Mouse (Mus musculus): ENCODE measurements around the gene Gas2l3. TPM values are rescaled to one million over a fixed set of nuclear protein-coding genes. Genes with fewer than 3 reads are reported as not detected.

Gas2l3 gene
- polyA plus RNA-seq, 1 experiment from 2014 or later = 8.9 TPM

GRCm38 (mm10) chr10:89482142-89482681 lies 38.4 kb upstream of the Gas2l3 start:
- Histone ChIP-seq H3K9me3 (ENCODE audit: control insufficient read depth, low read length) (no peaks in the 10 kb centered on the region), H3K27ac (ENCODE audit: low read depth, low read length) (peak overlapping the region; percentile 8; the same call in 1 of the 2 replicates), H3K36me3 (ENCODE audit: control insufficient read depth, insufficient read depth, low read length) (no peaks in the 10 kb centered on the region), H3K4me3 (ENCODE audit: low read depth, low read length) (no peak overlapping the region), H3K4me2 (peak overlapping the region; percentile 19; the same call in 1 of the 2 replicates), H3K4me1 (ENCODE audit: control insufficient read depth, insufficient read depth, low read length) (peaks cover 15% of the 10 kb centered on the region), H3K27me3 (ENCODE audit: control insufficient read depth, insufficient read depth, low read length) (no peaks in the 10 kb centered on the region), H3K9ac (ENCODE audit: low read length) (no peak overlapping the region)
- ATAC-seq (ENCODE audit: low FRiP score) (peak; percentile 55), DNase-seq (ENCODE audit: low spot score, missing footprints) (peak; percentile 88)
- 33% methylated on average over 10 of the region's 10 CpGs for WGBS

GRCm38 (mm10) chr10:89481638-89482037 lies 37.9 kb upstream of the Gas2l3 start:
- peaks cover 13% of the 10 kb centered on the region for H3K4me1 ChIP-seq (ENCODE audit: control insufficient read depth, insufficient read depth, low read length)
- H3K4me3 ChIP-seq (ENCODE audit: low read depth, low read length) = no peak overlapping the region
- DNase-seq (ENCODE audit: low spot score, missing footprints) = peak; percentile 92
- H3K36me3 ChIP-seq (ENCODE audit: control insufficient read depth, insufficient read depth, low read length) = no peaks in the 10 kb centered on the region
- 22% methylated on average over 7 of the region's 7 CpGs for WGBS
- no peaks in the 10 kb centered on the region for H3K27me3 ChIP-seq (ENCODE audit: control insufficient read depth, insufficient read depth, low read length)
- H3K27ac ChIP-seq (ENCODE audit: low read depth, low read length) = peak overlapping the region; percentile 8; the same call in 1 of the 2 replicates
- peak overlapping the region; percentile 12; the same call in 1 of the 2 replicates for H3K4me2 ChIP-seq
- no peaks in the 10 kb centered on the region for H3K9me3 ChIP-seq (ENCODE audit: control insufficient read depth, low read length)
- ATAC-seq (ENCODE audit: low FRiP score) = peak; percentile 71
- H3K9ac ChIP-seq (ENCODE audit: low read length) = no peak overlapping the region

DNA sequence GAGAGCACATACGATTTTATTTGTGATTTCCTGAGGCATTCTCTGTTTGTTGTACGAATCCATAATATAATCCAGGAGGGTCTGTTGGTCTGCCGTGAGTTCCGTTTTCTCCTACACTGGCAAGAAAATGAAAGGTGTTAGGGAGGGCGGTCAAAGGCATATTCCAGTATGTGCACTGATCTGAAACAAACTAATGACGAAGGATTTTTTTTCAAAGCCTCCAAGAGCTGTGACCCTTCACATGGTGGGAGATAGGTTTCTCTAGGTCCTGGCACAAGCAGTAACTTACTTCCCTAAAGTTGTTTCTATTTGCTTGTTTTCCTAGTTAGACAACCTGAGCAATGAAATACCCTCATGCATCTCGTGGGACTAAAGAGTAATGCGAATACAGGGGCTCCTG lies 35.0 kb upstream of the Gas2l3 start:
- Histone ChIP-seq H3K4me1 (ENCODE audit: control insufficient read depth, insufficient read depth, low read length) (peaks cover 13% of the 10 kb centered on the region), H3K27me3 (ENCODE audit: control insufficient read depth, insufficient read depth, low read length) (no peaks in the 10 kb centered on the region), H3K36me3 (ENCODE audit: control insufficient read depth, insufficient read depth, low read length) (no peaks in the 10 kb centered on the region), H3K9ac (ENCODE audit: low read length) (no peak overlapping the region), H3K27ac (ENCODE audit: low read depth, low read length) (no peak overlapping the region), H3K4me2 (no peak overlapping the region), H3K4me3 (ENCODE audit: low read depth, low read length) (no peak overlapping the region), H3K9me3 (ENCODE audit: control insufficient read depth, low read length) (no peaks in the 10 kb centered on the region)
- DNase-seq (ENCODE audit: low spot score, missing footprints) (no peak), ATAC-seq (ENCODE audit: low FRiP score) (no peak)
- 87% methylated on average over 8 of the region's 8 CpGs for WGBS

GRCm38 (mm10) chr10:89470596-89471353 lies 27.0 kb upstream of the Gas2l3 start:
- 42% methylated on average over 7 of the region's 7 CpGs for WGBS
- Histone ChIP-seq H3K36me3 (ENCODE audit: control insufficient read depth, insufficient read depth, low read length) (no peaks in the 10 kb centered on the region), H3K4me1 (ENCODE audit: control insufficient read depth, insufficient read depth, low read length) (no peaks in the 10 kb centered on the region), H3K4me3 (ENCODE audit: low read depth, low read length) (no peak overlapping the region), H3K9me3 (ENCODE audit: control insufficient read depth, low read length) (peaks cover 4% of the 10 kb centered on the region; the same call in 1 of the 2 replicates), H3K27me3 (ENCODE audit: control insufficient read depth, insufficient read depth, low read length) (no peaks in the 10 kb centered on the region), H3K4me2 (no peak overlapping the region), H3K9ac (ENCODE audit: low read length) (no peak overlapping the region), H3K27ac (ENCODE audit: low read depth, low read length) (no peak overlapping the region)
- ATAC-seq (ENCODE audit: low FRiP score) (0 out of 2 replicates have a peak, but pooled peaks have one; percentile 24), DNase-seq (ENCODE audit: low spot score, missing footprints) (no peak)

DNA sequence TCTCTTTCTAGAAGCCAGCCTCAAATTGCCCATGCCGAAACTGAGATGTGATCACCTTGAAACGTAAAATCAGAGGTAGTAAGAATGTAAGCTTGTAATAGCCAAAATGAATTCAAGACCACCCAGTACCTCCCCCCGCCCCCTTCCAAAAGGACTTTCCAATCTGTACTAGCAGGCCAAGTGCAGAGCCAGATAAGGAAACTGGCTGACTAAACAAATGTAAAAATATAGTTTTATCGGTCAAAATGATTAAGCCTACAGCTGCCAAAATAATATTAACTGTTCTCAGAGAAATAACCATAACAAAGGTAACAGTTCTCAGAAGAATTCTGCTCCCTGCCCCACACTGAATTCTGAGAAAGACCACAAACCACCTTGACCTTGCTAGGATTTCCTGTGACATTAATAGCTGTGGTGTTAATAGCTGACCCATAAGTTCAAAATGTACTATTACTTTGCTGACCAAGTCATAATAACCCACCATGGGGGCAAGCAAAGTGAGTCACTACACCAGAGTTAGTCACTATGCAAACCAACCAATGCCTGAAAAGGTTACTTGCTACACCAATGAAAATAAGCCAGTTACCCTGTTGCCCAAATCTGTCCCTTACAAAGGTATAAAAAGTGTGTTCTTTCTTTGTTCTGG lies 21.1 kb upstream of the Gas2l3 start:
- Histone ChIP-seq H3K4me1 (ENCODE audit: control insufficient read depth, insufficient read depth, low read length) (no peaks in the 10 kb centered on the region), H3K9ac (ENCODE audit: low read length) (no peak overlapping the region), H3K36me3 (ENCODE audit: control insufficient read depth, insufficient read depth, low read length) (no peaks in the 10 kb centered on the region), H3K9me3 (ENCODE audit: control insufficient read depth, low read length) (peaks cover under 1% of the 10 kb centered on the region; the same call in 1 of the 2 replicates), H3K27ac (ENCODE audit: low read depth, low read length) (no peak overlapping the region), H3K4me3 (ENCODE audit: low read depth, low read length) (no peak overlapping the region), H3K4me2 (no peak overlapping the region), H3K27me3 (ENCODE audit: control insufficient read depth, insufficient read depth, low read length) (no peaks in the 10 kb centered on the region)
- 88% methylated on average over 4 of the region's 4 CpGs for WGBS
- DNase-seq (ENCODE audit: low spot score, missing footprints) (no peak), ATAC-seq (ENCODE audit: low FRiP score) (no peak)

GRCm38 (mm10) chr10:89462890-89463289 lies 19.1 kb upstream of the Gas2l3 start:
- no peaks in the 10 kb centered on the region for H3K4me1 ChIP-seq (ENCODE audit: control insufficient read depth, insufficient read depth, low read length)
- DNase-seq (ENCODE audit: low spot score, missing footprints) (no peak), ATAC-seq (ENCODE audit: low FRiP score) (no peak)
- H3K9me3 ChIP-seq (ENCODE audit: control insufficient read depth, low read length) = no peaks in the 10 kb centered on the region
- H3K27ac ChIP-seq (ENCODE audit: low read depth, low read length) = no peak overlapping the region
- no peaks in the 10 kb centered on the region for H3K27me3 ChIP-seq (ENCODE audit: control insufficient read depth, insufficient read depth, low read length)
- no peak overlapping the region for H3K4me3 ChIP-seq (ENCODE audit: low read depth, low read length)
- no peaks in the 10 kb centered on the region for H3K36me3 ChIP-seq (ENCODE audit: control insufficient read depth, insufficient read depth, low read length)
- no peak overlapping the region for H3K9ac ChIP-seq (ENCODE audit: low read length)
- 85% methylated on average over 11 of the region's 11 CpGs for WGBS
- no peak overlapping the region for H3K4me2 ChIP-seq

DNA sequence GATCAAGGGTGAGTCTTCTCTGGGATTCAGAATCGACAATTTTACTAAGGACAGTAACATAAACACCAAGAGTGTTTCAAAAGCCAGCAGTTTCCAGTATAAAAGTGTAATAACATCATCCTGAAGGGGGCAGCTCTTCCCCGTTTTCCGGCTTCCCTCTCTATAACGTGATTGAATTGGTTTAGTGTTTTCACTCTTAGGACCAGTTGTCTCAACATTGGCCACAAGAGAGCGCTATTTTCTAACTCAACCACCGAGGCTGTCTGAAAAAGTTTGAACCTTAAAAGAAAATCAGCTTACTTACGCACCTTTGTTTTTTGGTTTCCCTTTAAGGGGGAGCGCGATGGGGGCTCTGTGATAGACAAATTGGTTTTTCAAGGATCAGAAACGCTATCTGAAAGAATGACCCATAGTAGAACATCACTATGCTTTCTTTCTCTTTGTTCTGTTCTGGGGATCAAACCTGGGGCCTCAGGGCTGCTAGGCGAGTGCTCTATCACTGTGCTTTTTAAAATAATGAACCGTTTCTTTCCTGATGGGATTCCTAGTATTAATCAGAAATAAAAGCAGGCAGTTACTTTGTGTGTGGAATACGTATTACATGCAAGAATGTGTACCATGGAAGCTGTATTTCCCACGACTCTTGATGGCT lies 18.2 kb upstream of the Gas2l3 start:
- no peaks in the 10 kb centered on the region for H3K36me3 ChIP-seq (ENCODE audit: control insufficient read depth, insufficient read depth, low read length)
- ATAC-seq (ENCODE audit: low FRiP score) = peak; percentile 81
- H3K27me3 ChIP-seq (ENCODE audit: control insufficient read depth, insufficient read depth, low read length) = no peaks in the 10 kb centered on the region
- WGBS = 22% methylated on average over 14 of the region's 14 CpGs
- H3K4me1 ChIP-seq (ENCODE audit: control insufficient read depth, insufficient read depth, low read length) = no peaks in the 10 kb centered on the region
- H3K9ac ChIP-seq (ENCODE audit: low read length) = no peak overlapping the region
- H3K9me3 ChIP-seq (ENCODE audit: control insufficient read depth, low read length) = no peaks in the 10 kb centered on the region
- no peak overlapping the region for H3K4me2 ChIP-seq
- DNase-seq (ENCODE audit: low spot score, missing footprints) = peak; percentile 98
- H3K4me3 ChIP-seq (ENCODE audit: low read depth, low read length) = no peak overlapping the region
- no peak overlapping the region for H3K27ac ChIP-seq (ENCODE audit: low read depth, low read length)

GRCm38 (mm10) chr10:89460972-89461371 lies 17.2 kb upstream of the Gas2l3 start:
- Histone ChIP-seq H3K4me1 (ENCODE audit: control insufficient read depth, insufficient read depth, low read length) (no peaks in the 10 kb centered on the region), H3K27me3 (ENCODE audit: control insufficient read depth, insufficient read depth, low read length) (no peaks in the 10 kb centered on the region), H3K27ac (ENCODE audit: low read depth, low read length) (no peak overlapping the region), H3K36me3 (ENCODE audit: control insufficient read depth, insufficient read depth, low read length) (no peaks in the 10 kb centered on the region), H3K9me3 (ENCODE audit: control insufficient read depth, low read length) (no peaks in the 10 kb centered on the region), H3K4me3 (ENCODE audit: low read depth, low read length) (no peak overlapping the region), H3K4me2 (no peak overlapping the region), H3K9ac (ENCODE audit: low read length) (no peak overlapping the region)
- WGBS = 83% methylated on average over 11 of the region's 11 CpGs
- no peak for ATAC-seq (ENCODE audit: low FRiP score)
- DNase-seq (ENCODE audit: low spot score, missing footprints) = no peak

Measured in midbrain, embryonic 11.5 days (tissue).